Mouse (Mus musculus) 3134 (cell line): Measurements from ENCODE around the gene Smpd1.

Experiments
- DNase-seq: peaks from one replicate; pipeline ENCODE4 v3.0.0-alpha.2; 2011; ENCODE audit warnings: low spot score; ENCODE audit not compliant: insufficient read length; ENCODE audit errors: extremely low read depth

The Smpd1 gene

GRCm38 (mm10) chr7:105559016-105559415 is 4.9 kb downstream of the Smpd1 start:
- DNase-seq: no peak

- no peak for DNase-seq
Measured at GRCm38 (mm10) chr7:105562317-105562716, 8.2 kb downstream of the Smpd1 start.

GRCm38 (mm10) chr7:105563367-105563766 is 9.2 kb downstream of the Smpd1 start:
- DNase-seq: no peak

DNA sequence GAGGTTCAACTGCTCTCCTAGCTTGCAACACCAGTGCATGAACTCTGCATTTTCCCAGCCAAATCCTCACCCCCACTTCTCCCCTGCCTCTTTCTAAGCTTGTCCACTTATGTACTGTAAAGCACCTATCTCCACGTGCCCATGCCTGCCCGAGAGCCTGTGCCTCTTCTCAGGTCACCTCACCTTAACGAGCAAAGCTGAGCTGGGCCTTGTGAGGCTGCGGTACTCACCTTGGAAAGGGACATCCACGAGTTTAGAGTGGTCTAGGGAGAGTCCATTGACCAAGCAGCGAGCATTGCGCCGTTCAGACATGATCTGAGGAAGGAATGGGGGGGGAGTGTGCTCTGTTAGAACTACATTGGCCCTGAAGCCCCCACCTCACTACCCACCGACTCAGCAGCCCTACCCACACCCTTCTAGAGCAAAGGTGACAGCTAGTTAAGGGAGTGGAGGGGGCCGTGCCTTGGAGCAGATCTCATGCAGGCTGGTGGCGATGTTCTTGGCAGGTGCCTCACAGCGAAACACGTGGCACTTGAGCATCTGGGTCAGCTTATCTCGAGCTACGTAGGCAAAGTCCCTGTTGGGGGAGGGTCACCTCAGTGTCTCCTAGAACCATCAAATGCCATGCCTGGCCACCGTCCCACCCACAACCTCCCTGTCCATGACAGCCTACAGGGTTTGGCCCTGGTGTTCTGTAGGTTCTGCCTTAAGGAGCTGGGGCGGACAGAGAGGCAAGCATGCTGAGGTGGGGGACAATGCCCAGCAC is 11.1 kb downstream of the Smpd1 start:
- no peak for DNase-seq

GRCm38 (mm10) chr7:105568583-105568982 is 14.4 kb downstream of the Smpd1 start:
- DNase-seq: no peak

DNA sequence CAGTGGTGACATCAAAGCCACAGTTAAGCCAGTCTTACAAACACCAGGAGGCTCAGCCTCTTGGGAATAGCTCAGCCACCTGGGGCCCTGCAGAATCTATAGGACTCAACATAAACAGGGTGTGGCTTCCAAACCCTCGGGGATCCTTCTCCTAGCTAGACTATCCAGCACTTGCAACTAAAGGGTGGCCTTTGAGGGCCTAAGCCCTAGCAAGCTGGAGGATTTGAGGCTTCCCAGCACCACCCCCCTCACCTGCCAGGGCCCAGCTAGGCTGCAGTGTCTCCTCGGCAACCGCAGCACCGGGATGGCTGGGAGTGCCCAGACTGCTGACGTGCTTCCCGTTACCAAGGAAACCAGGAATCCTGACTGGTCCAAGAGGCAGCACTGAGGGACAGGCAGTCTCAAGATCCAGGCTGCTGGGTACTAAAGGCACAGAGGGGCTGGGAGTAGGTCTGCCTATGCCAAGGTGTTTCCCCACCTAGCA is 14.9 kb downstream of the Smpd1 start:
- no peak for DNase-seq

GRCm38 (mm10) chr7:105569512-105570496 is 15.6 kb downstream of the Smpd1 start:
- no peak for DNase-seq

GRCm38 (mm10) chr7:105570756-105571155 is 16.6 kb downstream of the Smpd1 start:
- no peak for DNase-seq

- no peak for DNase-seq
Measured at GRCm38 (mm10) chr7:105572949-105573348, 18.8 kb downstream of the Smpd1 start.

DNA sequence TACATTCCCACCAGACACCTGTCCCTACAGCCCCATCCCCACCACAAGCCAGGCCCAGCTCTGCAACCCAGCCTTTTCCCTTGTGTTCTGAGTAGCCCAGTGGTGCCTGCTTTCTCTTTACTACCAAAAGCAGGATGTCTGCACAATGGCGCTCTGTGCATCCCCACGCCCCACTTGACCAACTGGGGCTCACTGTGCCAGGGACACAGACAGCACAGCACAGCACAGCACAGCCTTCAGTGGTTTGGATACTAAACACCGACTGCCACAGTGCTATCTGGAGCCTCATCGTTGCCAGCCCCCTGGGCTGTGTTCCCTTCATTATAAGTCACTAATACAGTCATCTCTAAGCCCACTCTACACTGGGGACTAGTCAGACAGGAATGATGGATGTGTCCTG is 20.4 kb downstream of the Smpd1 start:
- DNase-seq: no peak

DNA sequence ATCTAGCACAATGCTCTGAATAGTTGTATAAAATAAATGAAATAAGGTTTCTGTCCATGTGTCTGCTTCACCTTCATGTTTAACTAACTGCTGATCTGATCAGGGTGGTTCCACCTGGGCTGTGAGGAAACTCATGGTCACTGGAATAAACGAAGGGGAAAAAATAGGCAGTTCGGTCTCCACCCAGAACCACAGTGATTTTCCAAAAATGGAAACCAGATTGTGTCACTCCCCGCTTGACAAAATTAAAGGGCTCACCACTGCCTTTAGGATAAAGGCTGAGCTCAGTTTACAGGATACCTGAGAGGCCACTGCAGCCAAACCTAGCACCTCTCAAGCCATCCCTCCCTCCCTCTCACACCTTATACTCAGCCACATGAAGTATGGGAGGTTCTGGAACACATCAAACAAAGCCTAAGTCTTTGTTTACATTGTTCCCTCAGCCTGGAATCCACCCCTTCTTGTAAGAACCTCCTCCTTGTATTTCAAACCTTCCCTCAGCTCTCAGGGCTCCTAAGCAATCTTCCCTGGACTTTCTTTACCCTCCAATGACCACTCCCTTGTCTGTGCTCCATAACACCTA is 22.1 kb downstream of the Smpd1 start:
- DNase-seq: no peak

DNA sequence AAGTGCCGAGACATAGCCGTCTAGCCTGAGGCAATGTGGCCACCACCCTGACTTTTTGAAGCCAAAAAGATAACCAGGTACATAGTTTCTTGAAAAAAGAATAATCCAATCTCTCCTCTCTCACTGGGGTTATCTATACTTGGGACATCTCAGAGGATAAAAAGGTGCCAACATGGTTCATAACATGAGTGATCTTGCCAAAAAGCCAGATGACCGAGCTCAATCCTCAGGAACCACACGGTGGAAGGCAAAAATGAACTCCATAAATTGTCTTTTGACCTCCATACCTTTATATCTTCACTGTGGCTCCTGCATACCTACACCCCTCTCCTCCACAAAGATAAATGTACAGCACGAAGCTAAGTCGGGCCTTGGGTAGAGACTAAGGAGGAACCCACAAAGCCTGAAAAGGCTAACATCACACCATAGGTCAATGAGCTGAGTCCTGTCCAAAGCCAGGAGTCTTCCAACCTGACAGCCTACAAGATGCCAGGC is 23.3 kb downstream of the Smpd1 start:
- DNase-seq: no peak

GRCm38 (mm10) chr7:105578481-105578880 is 24.3 kb downstream of the Smpd1 start:
- DNase-seq: no peak

DNA sequence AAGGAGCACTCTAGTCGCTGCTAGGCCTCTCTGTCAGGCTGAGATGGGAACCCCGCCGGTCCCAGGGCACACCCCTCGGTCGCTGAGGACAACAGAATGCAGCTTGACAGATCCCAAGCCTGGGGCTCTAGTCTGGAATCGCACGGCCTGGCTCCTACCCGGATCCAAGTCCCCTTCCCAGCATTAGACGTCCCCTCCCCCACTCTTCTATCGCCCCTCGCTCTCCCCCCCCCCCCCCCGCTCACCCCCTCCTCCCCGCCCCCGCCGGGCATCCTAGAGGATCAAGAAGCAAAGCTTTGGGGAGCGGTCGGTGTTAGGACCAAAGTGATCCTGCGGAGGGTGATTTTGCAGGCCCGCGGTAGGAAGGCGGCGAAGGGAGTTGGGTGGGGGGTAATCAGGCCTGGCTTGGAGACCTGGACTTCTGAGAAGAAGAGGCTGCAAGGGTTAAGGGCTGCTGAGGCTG is 26.5 kb downstream of the Smpd1 start:
- no peak for DNase-seq

DNA sequence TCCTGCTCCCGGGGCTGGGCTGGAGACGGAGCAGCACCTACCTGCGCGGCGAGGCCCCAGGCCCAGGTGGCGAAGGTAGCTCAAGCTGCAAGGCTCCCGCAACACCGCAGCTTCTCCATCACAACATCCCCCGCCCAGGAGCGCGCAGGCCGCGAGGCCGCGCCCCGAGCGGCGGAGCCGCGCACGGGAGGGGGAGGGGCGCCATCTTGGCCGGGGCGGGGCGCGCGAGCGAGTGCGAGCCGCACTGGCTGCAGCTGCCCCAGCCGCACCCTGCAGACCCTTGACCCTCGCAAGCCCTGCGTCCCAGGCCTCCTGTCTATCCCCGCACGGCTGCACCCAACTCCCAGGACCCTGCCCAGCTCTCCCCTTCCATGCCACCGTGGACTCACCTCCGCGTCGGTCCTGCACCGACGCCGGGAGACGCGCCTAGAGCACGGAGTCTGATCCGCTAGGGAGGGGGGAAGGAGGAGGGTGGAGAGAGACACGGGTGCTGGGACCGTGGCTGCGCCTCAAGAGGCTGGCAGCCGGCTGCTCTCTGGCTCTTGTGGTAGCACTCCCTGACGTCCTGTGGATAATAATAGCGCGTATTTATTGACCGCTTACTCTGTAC is 27.0 kb downstream of the Smpd1 start, which contains the start of gene Apbb1:
TSS of gene Apbb1 (minus strand) at position 560 of the 610 bp plus-strand sequence.
- peak; percentile 88 for DNase-seq

GRCm38 (mm10) chr7:105581959-105582358 is 27.8 kb downstream of the Smpd1 start:
- DNase-seq: no peak

GRCm38 (mm10) chr7:105588325-105588912 is 34.3 kb downstream of the Smpd1 start:
- DNase-seq: no peak

GRCm38 (mm10) chr7:105590097-105590496 is 35.9 kb downstream of the Smpd1 start:
- no peak for DNase-seq

DNA sequence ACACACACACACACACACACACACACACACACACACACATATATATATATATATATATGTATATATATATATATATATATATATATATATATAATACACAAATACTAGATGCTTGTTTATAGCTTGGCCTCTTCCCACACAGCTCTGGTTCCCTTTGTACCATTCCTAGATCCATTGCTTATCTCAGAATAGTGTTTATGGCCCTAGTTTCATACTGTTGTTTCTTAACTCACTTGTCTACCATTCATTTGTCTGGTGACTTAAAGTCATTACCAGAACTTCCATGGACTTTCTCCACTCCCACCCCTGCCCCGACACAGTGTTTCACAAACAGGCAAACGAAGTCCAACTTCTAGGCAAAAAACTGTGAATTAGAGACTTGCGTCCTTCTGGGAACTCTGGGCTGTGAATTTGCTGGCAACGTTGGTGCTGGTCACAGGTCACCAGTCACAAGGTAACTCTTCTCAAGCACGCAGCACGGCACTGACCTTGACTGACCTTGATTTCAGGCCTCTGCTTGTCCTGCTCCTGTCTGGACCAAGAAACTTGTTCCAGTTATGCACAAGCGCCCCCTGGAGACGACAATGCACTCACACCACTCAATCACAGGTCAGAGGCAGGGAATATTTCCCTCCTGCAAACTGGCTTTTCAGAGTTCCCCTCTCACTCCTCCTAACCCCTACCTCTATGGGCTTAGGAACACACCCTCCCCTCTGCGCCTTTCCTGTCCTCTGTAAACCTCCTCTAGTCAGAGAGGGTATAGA is 48.9 kb downstream of the Smpd1 start:
- DNase-seq: no peak
